In genomic region chr11:105449581-105450315, GRCm38 (mm10) we compare ENCODE assay signal across 24 mouse cellular contexts. TPM values are rescaled to one million over a fixed set of nuclear protein-coding genes. Genes with fewer than 3 reads are reported as not detected.
DNase-seq lines count a peak whose midpoint lies in the region; ATAC-seq lines count a peak whose summit lies in the region.
"Had no signal": no experiment of that assay in that cellular context is flagged by ENCODE, and none has a peak within 500 bp of the region (broad histone marks: within the 10 kb centered on the region; RNA-seq: fewer than 3 reads in every experiment).

No protein-coding gene starts in this region.

- WGBS in heart, embryonic 12.5 days: 53% methylated on average over 12 of the region's 12 CpGs

- no peak overlapping the region for H3K4me3 ChIP-seq in heart, embryonic 12.5 days
- H3K4me3 ChIP-seq: stomach, embryonic 15.5 days had no signal

- no peak for DNase-seq in heart, adult 8-10 months (ENCODE audit: low spot score)
- DNase-seq in c-Kit-positive CD71-negative TER-119-negative erythroid progenitor cells, embryonic 14.5 days (ENCODE audit: low read depth): peak; percentile 22
- peak; percentile 25 for DNase-seq in lung, postnatal 10 days
- no peak for DNase-seq in urinary bladder, postnatal 4 days (ENCODE audit: low spot score in 2 of 2)
- DNase-seq in left cerebral cortex, adult 8-10 months (ENCODE audit: low spot score in 2 of 2): no peak
- no peak for DNase-seq in urinary bladder, postnatal 25 days (ENCODE audit: low spot score)
- DNase-seq: adrenal gland, postnatal 14 days; cerebellum, adult 18-20 months; heart, postnatal 36 days; kidney, adult 9 months; kidney, postnatal 36 days; left cerebral cortex, postnatal 4 days; liver; right cerebral cortex, postnatal 25 days; thymus, adult 2 months had no signal

- no peak overlapping the region for H3K27ac ChIP-seq in heart, embryonic 12.5 days (ENCODE audit: poor library complexity, severe bottlenecking)
- H3K27ac ChIP-seq: hindbrain, embryonic 14.5 days; stomach, embryonic 15.5 days had no signal

- H3K36me3 ChIP-seq in heart, embryonic 12.5 days: no peaks in the 10 kb centered on the region
- H3K36me3 ChIP-seq: stomach, embryonic 15.5 days had no signal

- no peak for ATAC-seq in heart, embryonic 12.5 days (ENCODE audit: insufficient number of reproducible peaks, low FRiP score)
- ATAC-seq: forebrain, embryonic 14.5 days; midbrain, embryonic 16.5 days had no signal

- H3K4me1 ChIP-seq in heart, embryonic 12.5 days (replicated peaks): peaks cover 15% of the 10 kb centered on the region
- H3K4me1 ChIP-seq: stomach, embryonic 15.5 days had no signal

- H3K9ac ChIP-seq in heart, embryonic 12.5 days: no peak overlapping the region
- H3K9ac ChIP-seq: hindbrain, embryonic 14.5 days; stomach, embryonic 15.5 days had no signal

- no peaks in the 10 kb centered on the region for H3K27me3 ChIP-seq in heart, embryonic 12.5 days (replicated peaks)
- H3K27me3 ChIP-seq: CH12.LX; stomach, embryonic 15.5 days had no signal

- H3K9me3 ChIP-seq in heart, embryonic 12.5 days (replicated peaks): no peaks in the 10 kb centered on the region
- H3K9me3 ChIP-seq: stomach, embryonic 15.5 days had no signal

- 0 out of 2 replicates have a peak overlapping the region, but pooled peaks have one; percentile 1 for H3K4me2 ChIP-seq in heart, embryonic 12.5 days
- H3K4me2 ChIP-seq: hindbrain, embryonic 14.5 days; stomach, embryonic 15.5 days had no signal

RNA-seq across cellular contexts. Expression of gene March10, which starts 6.8 kb away (rescaled TPM):
- 0.57 TPM in 1 of 2 replicates, not detected in the other for polyA plus RNA-seq in heart, embryonic 12.5 days (2016; fragmentation: Nextera tagmentation; extraction: Ambion mirVana)
- not detected for total RNA-seq in heart, adult 8-10 months (2022)
- 1 to 10 TPM; 3.2 to 4.1 (median 3.9) TPM for total RNA-seq in left cerebral cortex, adult 8-10 months (2022)
- total RNA-seq: adrenal gland, postnatal 14 days; CH12.LX; heart, postnatal 36 days; megakaryocyte-erythroid progenitor cell, adult 5-6 weeks had no signal
- polyA plus RNA-seq: intestine, embryonic 14.5 days; liver, embryonic 16.5 days; stomach, embryonic 15.5 days had no signal

Comparison
In these comparisons a context has a peak if more than half of its experiments do, and no peak if none do; other contexts are left out.
1. DNase-seq: peak in c-Kit-positive CD71-negative TER-119-negative erythroid progenitor cells, embryonic 14.5 days (single experiment) and lung, postnatal 10 days (single experiment); none in heart, adult 8-10 months (single experiment), urinary bladder, postnatal 4 days (0 of 2), left cerebral cortex, adult 8-10 months (0 of 2) and urinary bladder, postnatal 25 days (single experiment).
2. RNA of gene March10, which starts 6.8 kb away (total RNA-seq): 3.2 to 4.1 TPM in left cerebral cortex, adult 8-10 months; not detected in heart, adult 8-10 months; every median in the first group is over 4 times any median in the second.